Mouse (Mus musculus): ENCODE measurements around the gene Cd2ap. TPM values are rescaled to one million over a fixed set of nuclear protein-coding genes. Genes with fewer than 3 reads are reported as not detected.

Gene Cd2ap
- total RNA-seq, 2 experiments from 2014 or later: 17.2 to 32.7 TPM

- ATAC-seq (replicated peaks; ENCODE audit: low FRiP score, poor library complexity, severe bottlenecking): no peak
Measured at GRCm38 (mm10) chr17:42870465-42870864, 6.0 kb downstream of the Cd2ap start.

- no peak for ATAC-seq (replicated peaks; ENCODE audit: low FRiP score, poor library complexity, severe bottlenecking)
Measured at GRCm38 (mm10) chr17:42863186-42863585, 13.3 kb downstream of the Cd2ap start.

GRCm38 (mm10) chr17:42860370-42860769, 16.1 kb downstream of the Cd2ap start:
- no peak for ATAC-seq (replicated peaks; ENCODE audit: low FRiP score, poor library complexity, severe bottlenecking)

- no peak for ATAC-seq (replicated peaks; ENCODE audit: low FRiP score, poor library complexity, severe bottlenecking)
Measured at GRCm38 (mm10) chr17:42857506-42857905, 19.0 kb downstream of the Cd2ap start.

GRCm38 (mm10) chr17:42847108-42847507, 29.4 kb downstream of the Cd2ap start:
- ATAC-seq (replicated peaks; ENCODE audit: low FRiP score, poor library complexity, severe bottlenecking): no peak

GRCm38 (mm10) chr17:42837193-42837592, 39.3 kb downstream of the Cd2ap start:
- ATAC-seq (replicated peaks; ENCODE audit: low FRiP score, poor library complexity, severe bottlenecking): no peak

- ATAC-seq (replicated peaks; ENCODE audit: low FRiP score, poor library complexity, severe bottlenecking): no peak
Measured at GRCm38 (mm10) chr17:42822787-42823186, 53.7 kb downstream of the Cd2ap start.

- no peak for ATAC-seq (replicated peaks; ENCODE audit: low FRiP score, poor library complexity, severe bottlenecking)
Measured at GRCm38 (mm10) chr17:42815374-42815773, 61.1 kb downstream of the Cd2ap start.

- no peak for ATAC-seq (replicated peaks; ENCODE audit: low FRiP score, poor library complexity, severe bottlenecking)
Measured at GRCm38 (mm10) chr17:42792412-42792975, 84.0 kb downstream of the Cd2ap start.

- no peak for ATAC-seq (replicated peaks; ENCODE audit: low FRiP score, poor library complexity, severe bottlenecking)
Measured at GRCm38 (mm10) chr17:42790787-42791186, 85.7 kb downstream of the Cd2ap start.

GRCm38 (mm10) chr17:42789723-42790122, 86.7 kb downstream of the Cd2ap start:
- ATAC-seq (replicated peaks; ENCODE audit: low FRiP score, poor library complexity, severe bottlenecking): no peak

GRCm38 (mm10) chr17:42788686-42789453, 87.6 kb downstream of the Cd2ap start:
- ATAC-seq (replicated peaks; ENCODE audit: low FRiP score, poor library complexity, severe bottlenecking): no peak

- ATAC-seq (replicated peaks; ENCODE audit: low FRiP score, poor library complexity, severe bottlenecking): 0 out of 2 replicates have a peak, but pooled peaks have one; percentile 49
Measured at GRCm38 (mm10) chr17:42782156-42782757, 94.2 kb downstream of the Cd2ap start.

GRCm38 (mm10) chr17:42753791-42754190, 122.7 kb downstream of the Cd2ap start:
- ATAC-seq (replicated peaks; ENCODE audit: low FRiP score, poor library complexity, severe bottlenecking): no peak

GRCm38 (mm10) chr17:42752173-42752572, 124.3 kb downstream of the Cd2ap start:
- no peak for ATAC-seq (replicated peaks; ENCODE audit: low FRiP score, poor library complexity, severe bottlenecking)

- ATAC-seq (replicated peaks; ENCODE audit: low FRiP score, poor library complexity, severe bottlenecking): no peak
Measured at GRCm38 (mm10) chr17:42745657-42746420, 130.6 kb downstream of the Cd2ap start.

All from erythroid progenitor cell, adult 5-6 weeks (primary cell).